18 mouse cellular contexts compared by ENCODE assay signal in the genomic region with DNA sequence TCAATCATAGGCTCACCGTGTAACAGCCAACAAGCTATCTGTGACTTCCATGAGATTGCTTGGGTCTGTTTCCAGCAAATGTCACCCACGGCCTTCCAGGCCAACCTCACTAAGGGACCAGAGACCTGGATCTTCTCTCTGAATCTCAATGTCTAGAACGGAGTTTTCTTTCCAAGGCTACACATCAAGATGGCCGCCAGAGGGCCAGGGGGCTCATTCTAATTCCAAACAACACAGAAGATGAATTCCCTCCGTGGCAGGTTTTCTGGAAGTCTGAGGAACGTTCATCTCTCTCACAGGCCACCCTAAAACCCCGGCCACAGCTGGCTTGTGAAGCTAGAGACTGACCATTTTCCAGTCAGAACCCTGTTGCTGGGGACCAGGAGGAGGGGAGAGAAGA.
A peak's percentile ranks its signal among the peaks of the same experiment; 100 is the strongest.
DNase-seq lines count a peak whose midpoint lies in the region; ATAC-seq and TF ChIP-seq lines count a peak whose summit lies in the region.
"Had no signal": no experiment of that assay in that cellular context is flagged by ENCODE, and none has a peak within 500 bp of the region (broad histone marks: within the 10 kb centered on the region; RNA-seq: fewer than 3 reads in every experiment).

No protein-coding gene starts in this region.

- ATAC-seq in kidney, postnatal 0 days (replicated peaks; ENCODE audit: low FRiP score, low read depth): no peak
- ATAC-seq in kidney, embryonic 14.5 days (ENCODE audit: low FRiP score, low TSS enrichment): no peak
- no peak for ATAC-seq in midbrain, embryonic 14.5 days (ENCODE audit: low FRiP score, low TSS enrichment)
- ATAC-seq in midbrain, embryonic 15.5 days (replicated peaks): no peak
- no peak for ATAC-seq in monocyte, adult 5-6 weeks (replicated peaks; ENCODE audit: insufficient number of reproducible peaks, low FRiP score, low TSS enrichment, poor library complexity, severe bottlenecking)
- ATAC-seq: CD4-positive, CD25-positive, alpha-beta regulatory T cell, adult 4 months had no signal

- H3K4me3 ChIP-seq in kidney, postnatal 0 days (replicated peaks; ENCODE audit: low read depth, low read length): no peak overlapping the region
- H3K4me3 ChIP-seq in kidney, embryonic 14.5 days (ENCODE audit: low read length): no peak overlapping the region
- H3K4me3 ChIP-seq in midbrain, embryonic 14.5 days (replicated peaks; ENCODE audit: low read depth, low read length): no peak overlapping the region
- H3K4me3 ChIP-seq in midbrain, embryonic 15.5 days: no peak overlapping the region
- H3K4me3 ChIP-seq: heart, embryonic 12.5 days; kidney, embryonic 15.5 days; limb, embryonic 13.5 days; liver, embryonic 15.5 days had no signal

- H3K9me3 ChIP-seq in kidney, postnatal 0 days (replicated peaks; ENCODE audit: low read length): no peaks in the 10 kb centered on the region
- H3K9me3 ChIP-seq in kidney, embryonic 14.5 days (ENCODE audit: control insufficient read depth, low read length): no peaks in the 10 kb centered on the region
- no peaks in the 10 kb centered on the region for H3K9me3 ChIP-seq in midbrain, embryonic 14.5 days (ENCODE audit: control insufficient read depth, low read length)
- no peaks in the 10 kb centered on the region for H3K9me3 ChIP-seq in midbrain, embryonic 15.5 days
- H3K9me3 ChIP-seq: heart, embryonic 12.5 days; kidney, embryonic 15.5 days; limb, embryonic 13.5 days; liver, embryonic 15.5 days had no signal

- TF ChIP-seq CTCF in kidney, postnatal 0 days (IDR thresholded peaks at IDR 0.05; ENCODE audit: low read depth): peak; percentile 52

- no peak overlapping the region for H3K9ac ChIP-seq in kidney, postnatal 0 days (ENCODE audit: low read depth, low read length)
- no peak overlapping the region for H3K9ac ChIP-seq in kidney, embryonic 14.5 days (ENCODE audit: low read depth, low read length)
- no peak overlapping the region for H3K9ac ChIP-seq in midbrain, embryonic 14.5 days (replicated peaks; ENCODE audit: low read length)
- no peak overlapping the region for H3K9ac ChIP-seq in midbrain, embryonic 15.5 days
- H3K9ac ChIP-seq: heart, embryonic 12.5 days; kidney, embryonic 15.5 days; limb, embryonic 13.5 days; liver, embryonic 15.5 days had no signal

- no peaks in the 10 kb centered on the region for H3K36me3 ChIP-seq in kidney, postnatal 0 days (ENCODE audit: insufficient read depth, low read length)
- H3K36me3 ChIP-seq in kidney, embryonic 14.5 days (ENCODE audit: control insufficient read depth, insufficient read depth, low read length): no peaks in the 10 kb centered on the region
- H3K36me3 ChIP-seq in midbrain, embryonic 14.5 days (ENCODE audit: control insufficient read depth, insufficient read depth, low read length): no peaks in the 10 kb centered on the region
- no peaks in the 10 kb centered on the region for H3K36me3 ChIP-seq in midbrain, embryonic 15.5 days (replicated peaks)
- H3K36me3 ChIP-seq: heart, embryonic 12.5 days; kidney, embryonic 15.5 days; limb, embryonic 13.5 days; liver, embryonic 15.5 days had no signal

- DNase-seq in cerebellum, postnatal 10 days: peak; percentile 65 to 67
- no peak for DNase-seq in cerebellum, adult 9-10 months
- peak; percentile 21 for DNase-seq in kidney, postnatal 0 days (ENCODE audit: low spot score)
- peak; percentile 63 for DNase-seq in midbrain, embryonic 14.5 days
- no peak for DNase-seq in urinary bladder, postnatal 10 days (ENCODE audit: low spot score)
- DNase-seq: adrenal gland, postnatal 10 days; cerebellum, adult 18-20 months; lung, postnatal 4 days; thymus, adult 2 months had no signal

- no peaks in the 10 kb centered on the region for H3K27me3 ChIP-seq in kidney, postnatal 0 days (ENCODE audit: insufficient read depth, low read length)
- no peaks in the 10 kb centered on the region for H3K27me3 ChIP-seq in kidney, embryonic 14.5 days (ENCODE audit: control insufficient read depth, insufficient read depth, low read length)
- no peaks in the 10 kb centered on the region for H3K27me3 ChIP-seq in midbrain, embryonic 14.5 days (ENCODE audit: control insufficient read depth, insufficient read depth, low read length)
- H3K27me3 ChIP-seq in midbrain, embryonic 15.5 days (replicated peaks): no peaks in the 10 kb centered on the region
- H3K27me3 ChIP-seq: kidney, embryonic 15.5 days; limb, embryonic 13.5 days; liver, embryonic 15.5 days had no signal

- no peak overlapping the region for H3K27ac ChIP-seq in kidney, postnatal 0 days
- H3K27ac ChIP-seq in kidney, embryonic 14.5 days (ENCODE audit: low read depth, low read length): no peak overlapping the region
- H3K27ac ChIP-seq in midbrain, embryonic 14.5 days (replicated peaks; ENCODE audit: low read depth, low read length): no peak overlapping the region
- no peak overlapping the region for H3K27ac ChIP-seq in midbrain, embryonic 15.5 days
- H3K27ac ChIP-seq: kidney, embryonic 15.5 days; limb, embryonic 13.5 days; liver, embryonic 15.5 days had no signal

- no peaks in the 10 kb centered on the region for H3K4me1 ChIP-seq in kidney, postnatal 0 days (replicated peaks; ENCODE audit: insufficient read depth, low read length)
- H3K4me1 ChIP-seq in kidney, embryonic 14.5 days (ENCODE audit: control insufficient read depth, insufficient read depth, low read length): no peaks in the 10 kb centered on the region; the same call in 1 of the 2 replicates
- no peaks in the 10 kb centered on the region for H3K4me1 ChIP-seq in midbrain, embryonic 14.5 days (ENCODE audit: control insufficient read depth, insufficient read depth, low read length)
- no peaks in the 10 kb centered on the region for H3K4me1 ChIP-seq in midbrain, embryonic 15.5 days
- H3K4me1 ChIP-seq: limb, embryonic 13.5 days; liver, embryonic 15.5 days had no signal

- 54% methylated on average over 7 of the region's 7 CpGs for WGBS in kidney, postnatal 0 days
- 55% methylated on average over 7 of the region's 7 CpGs for WGBS in kidney, embryonic 14.5 days
- 59% methylated on average over 7 of the region's 7 CpGs for WGBS in midbrain, embryonic 14.5 days
- 58% methylated on average over 7 of the region's 7 CpGs for WGBS in midbrain, embryonic 15.5 days

- no peak overlapping the region for H3K4me2 ChIP-seq in kidney, postnatal 0 days (ENCODE audit: low read length)
- H3K4me2 ChIP-seq in kidney, embryonic 14.5 days (replicated peaks; ENCODE audit: low read depth, low read length): no peak overlapping the region
- no peak overlapping the region for H3K4me2 ChIP-seq in midbrain, embryonic 14.5 days (ENCODE audit: low read length)
- no peak overlapping the region for H3K4me2 ChIP-seq in midbrain, embryonic 15.5 days
- H3K4me2 ChIP-seq: heart, embryonic 12.5 days; kidney, embryonic 15.5 days; limb, embryonic 13.5 days; liver, embryonic 15.5 days; midbrain, embryonic 11.5 days had no signal

Comparison
In these comparisons a context has a peak if more than half of its experiments do, and no peak if none do; other contexts are left out.
1. DNase-seq: peak in cerebellum, postnatal 10 days (2 of 2), kidney, postnatal 0 days (single experiment) and midbrain, embryonic 14.5 days (single experiment); none in cerebellum, adult 9-10 months (single experiment) and urinary bladder, postnatal 10 days (single experiment).